Mouse (Mus musculus) A20 (cell line): ENCODE data around the gene Axl.
"Not testable (repeated sequence)": the region's sequence is repeated elsewhere in the genome, so short reads cannot be mapped to it uniquely, and the experiment has no call there.

Source experiments
- DNase-seq: peaks from one replicate; pipeline ENCODE4 v3.0.0-alpha.2; 2011; ENCODE audit warnings: low read depth, low spot score

Gene Axl

GRCm38 (mm10) chr7:25753643-25754438, 34.7 kb downstream of the Axl start:
- peak; percentile 15 for DNase-seq

- peak; percentile 22 for DNase-seq
These were observed 35.4 kb downstream of the Axl start for GRCm38 (mm10) chr7:25753076-25753475.

GRCm38 (mm10) chr7:25746844-25747243, 41.7 kb downstream of the Axl start:
- DNase-seq = peak; percentile 49

GRCm38 (mm10) chr7:25738277-25738676, 50.2 kb downstream of the Axl start:
- DNase-seq = no peak

- peak; percentile 39 for DNase-seq
These were observed 51.6 kb downstream of the Axl start for GRCm38 (mm10) chr7:25736920-25737319.

- DNase-seq = no peak
These were observed 53.5 kb downstream of the Axl start for GRCm38 (mm10) chr7:25734991-25735390.

GRCm38 (mm10) chr7:25731294-25732055, 57.0 kb downstream of the Axl start:
- no peak for DNase-seq

GRCm38 (mm10) chr7:25729862-25730261, 58.6 kb downstream of the Axl start:
- DNase-seq = no peak

- DNase-seq = no peak
These were observed 59.1 kb downstream of the Axl start for GRCm38 (mm10) chr7:25729396-25729795.

- no peak for DNase-seq
These were observed 60.7 kb downstream of the Axl start for GRCm38 (mm10) chr7:25727800-25728199.

GRCm38 (mm10) chr7:25725886-25726285, 62.6 kb downstream of the Axl start:
- DNase-seq = no peak

- DNase-seq = not testable (repeated sequence)
These were observed 66.7 kb downstream of the Axl start for GRCm38 (mm10) chr7:25721776-25722175.

- DNase-seq = no peak
These were observed 67.7 kb downstream of the Axl start for GRCm38 (mm10) chr7:25720760-25721159.

- peak; percentile 66 for DNase-seq
These were observed 68.5 kb downstream of the Axl start for GRCm38 (mm10) chr7:25719761-25720610.

GRCm38 (mm10) chr7:25718788-25719417, 69.6 kb downstream of the Axl start, which contains the start of gene Ccdc97:
Gene Ccdc97, minus strand, starts transcription at chr7:25719088.
- DNase-seq = peak; percentile 97

GRCm38 (mm10) chr7:25717478-25717877, 71.0 kb downstream of the Axl start:
- DNase-seq = no peak

- DNase-seq = no peak
These were observed 72.7 kb downstream of the Axl start for GRCm38 (mm10) chr7:25715731-25716271.

GRCm38 (mm10) chr7:25714581-25714980, 73.9 kb downstream of the Axl start:
- DNase-seq = no peak

GRCm38 (mm10) chr7:25712801-25713200, 75.7 kb downstream of the Axl start:
- DNase-seq = no peak

GRCm38 (mm10) chr7:25711731-25712197, 76.7 kb downstream of the Axl start:
- DNase-seq = peak; percentile 25

- peak; percentile 40 for DNase-seq
These were observed 77.3 kb downstream of the Axl start for GRCm38 (mm10) chr7:25711165-25711564.
